Mouse (Mus musculus) MEL (cell line): Measurements from ENCODE around the gene Gm26938. TPM values are rescaled to one million over a fixed set of nuclear protein-coding genes. Genes with fewer than 3 reads are reported as not detected.
A peak's percentile ranks its signal among the peaks of the same experiment; 100 is the strongest.

ENCODE experiments used
- DNase-seq: peaks from one replicate; pipeline ENCODE4 v3.0.0; 2011; ENCODE audit warnings: low read depth, low spot score
- H3K27ac ChIP-seq: 2 replicates; pipeline ENCODE4 v1.5.1; 2012; ENCODE audit warnings: low read depth, mild to moderate bottlenecking, control low read depth, low read length, moderate library complexity; ENCODE audit not compliant: control insufficient read depth
- H3K27me3 ChIP-seq, 2 experiments: fragments of 150-350 bp in 1 of 2; sonication (generic) in 1 of 2; 2 replicates each; pipeline ENCODE4 v1.6.1; 2012; ENCODE audit warnings: low read length in 2 of 2, mild to moderate bottlenecking in 2 of 2, improper control_type of control experiment in 1 of 2, moderate library complexity in 1 of 2; ENCODE audit not compliant: insufficient read depth in 2 of 2, control insufficient read depth in 1 of 2
- H3K36me3 ChIP-seq, 2 experiments: 2 replicates each; pipeline ENCODE4 v1.6.1; 2012 to 2014; ENCODE audit warnings: low read length in 2 of 2, improper control_type of control experiment in 1 of 2, inconsistent platforms in 1 of 2, mild to moderate bottlenecking in 1 of 2; ENCODE audit not compliant: insufficient read depth in 2 of 2, control insufficient read depth in 1 of 2
- H3K4me1 ChIP-seq, 2 experiments: fragments of 150-350 bp in 1 of 2; sonication (generic) in 1 of 2; 2 replicates each; pipeline ENCODE4 v1.6.1; 2012; ENCODE audit warnings: low read length in 2 of 2, improper control_type of control experiment in 1 of 2, mild to moderate bottlenecking in 1 of 2; ENCODE audit not compliant: insufficient read depth in 2 of 2, control insufficient read depth in 1 of 2
- H3K4me3 ChIP-seq, 2 experiments: fragments of 150-350 bp in 1 of 2; sonication (generic) in 1 of 2; 2 replicates each; pipeline ENCODE4 v1.5.1; 2012; ENCODE audit warnings: low read depth in 2 of 2, low read length in 2 of 2, mild to moderate bottlenecking in 2 of 2, moderate library complexity in 2 of 2, control low read depth in 1 of 2, improper control_type of control experiment in 1 of 2; ENCODE audit not compliant: control insufficient read depth in 1 of 2, insufficient read depth in 1 of 2
- H3K79me2 ChIP-seq: 2 replicates; pipeline ENCODE4 v1.6.1; 2012; ENCODE audit warnings: mild to moderate bottlenecking, low read length, moderate library complexity; ENCODE audit not compliant: control insufficient read depth, poor library complexity, insufficient read depth
- H3K9ac ChIP-seq: 2 replicates; pipeline ENCODE4 v1.6.1; 2012; ENCODE audit warnings: low read depth, mild to moderate bottlenecking, control low read depth, low read length, moderate library complexity; ENCODE audit not compliant: control insufficient read depth, poor library complexity, severe bottlenecking
- H3K9me3 ChIP-seq: fragments of 150-350 bp; sonication (generic); replicated peaks from 2 replicates; pipeline ENCODE4 v1.6.1; 2012; ENCODE audit warnings: mild to moderate bottlenecking, low read length, improper control_type of control experiment, moderate library complexity; ENCODE audit not compliant: insufficient read depth
- BHLHE40 ChIP-seq: IDR thresholded peaks from 2 replicates; pipeline ENCODE4 v1.6.1; 2012; ENCODE audit warnings: low read depth, mild to moderate bottlenecking, inconsistent platforms, low read length, improper control_type of control experiment, borderline replicate concordance
- CHD2 ChIP-seq: IDR thresholded peaks from 2 replicates; pipeline ENCODE4 v1.6.1; 2011; ENCODE audit warnings: low read length, improper control_type of control experiment
- E2F4 ChIP-seq: IDR thresholded peaks from 2 replicates; pipeline ENCODE4 v1.6.1; 2011; ENCODE audit warnings: low read depth, low read length, improper control_type of control experiment, borderline replicate concordance
- ELF1 ChIP-seq: IDR thresholded peaks from 2 replicates; pipeline ENCODE4 v1.6.1; 2014; ENCODE audit warnings: low read depth, mild to moderate bottlenecking, inconsistent platforms, low read length, improper control_type of control experiment, moderate library complexity
- EP300 ChIP-seq, 2 experiments: IDR thresholded peaks; 2 replicates each; pipeline ENCODE4 v1.6.1; 2011; ENCODE audit warnings: improper control_type of control experiment in 2 of 2, low read length in 2 of 2, low read depth in 1 of 2, mild to moderate bottlenecking in 1 of 2
- ETS1 ChIP-seq: IDR thresholded peaks from 2 replicates; pipeline ENCODE4 v1.6.1; 2012; ENCODE audit warnings: low read depth, mild to moderate bottlenecking, inconsistent platforms, low read length, improper control_type of control experiment, moderate library complexity
- GABPA ChIP-seq: IDR thresholded peaks from 2 replicates; pipeline ENCODE4 v1.6.1; 2012; ENCODE audit warnings: low read depth, mild to moderate bottlenecking, inconsistent platforms, low read length, improper control_type of control experiment, moderate library complexity
- GATA1 ChIP-seq: IDR thresholded peaks from 2 replicates; pipeline ENCODE4 v1.6.1; 2011; ENCODE audit warnings: low read depth, low read length, improper control_type of control experiment
- HCFC1 ChIP-seq: IDR thresholded peaks from 2 replicates; pipeline ENCODE4 v1.6.1; 2012; ENCODE audit warnings: low read depth, mild to moderate bottlenecking, inconsistent platforms, low read length, improper control_type of control experiment, moderate library complexity
- JUND ChIP-seq: IDR thresholded peaks from 2 replicates; pipeline ENCODE4 v1.6.1; 2011; ENCODE audit warnings: low read depth, mild to moderate bottlenecking, improper control_type of control experiment, low read length
- KAT2A ChIP-seq: conservative IDR thresholded peaks from 2 replicates; pipeline ENCODE4 v1.6.1; 2012; ENCODE audit warnings: low read depth, low read length, improper control_type of control experiment, inconsistent platforms
- MAFK ChIP-seq: IDR thresholded peaks from 2 replicates; pipeline ENCODE4 v1.6.1; 2011; ENCODE audit warnings: low read depth, mild to moderate bottlenecking, low read length, improper control_type of control experiment, borderline replicate concordance
- MAX ChIP-seq: IDR thresholded peaks from 2 replicates; pipeline ENCODE4 v1.6.1; 2011; ENCODE audit warnings: low read length, improper control_type of control experiment
- MAZ ChIP-seq: IDR thresholded peaks from 2 replicates; pipeline ENCODE4 v1.6.1; 2012; ENCODE audit warnings: low read depth, mild to moderate bottlenecking, inconsistent platforms, low read length, improper control_type of control experiment
- MEF2A ChIP-seq: IDR thresholded peaks from 2 replicates; pipeline ENCODE4 v1.6.1; 2014; ENCODE audit warnings: low read depth, mild to moderate bottlenecking, inconsistent platforms, low read length, improper control_type of control experiment; ENCODE audit not compliant: poor library complexity, insufficient replicate concordance, severe bottlenecking; ENCODE audit errors: extremely low read depth
- MXI1 ChIP-seq: IDR thresholded peaks from 2 replicates; pipeline ENCODE4 v1.6.1; 2011; ENCODE audit warnings: mild to moderate bottlenecking, low read depth, low read length, improper control_type of control experiment
- MYC ChIP-seq: IDR thresholded peaks from 2 replicates; pipeline ENCODE4 v1.6.1; 2011; ENCODE audit warnings: low read depth, mild to moderate bottlenecking, low read length, improper control_type of control experiment, moderate library complexity
- NRF1 ChIP-seq: IDR thresholded peaks from 2 replicates; pipeline ENCODE4 v1.6.1; 2014; ENCODE audit warnings: low read depth, mild to moderate bottlenecking, inconsistent platforms, low read length, improper control_type of control experiment, moderate library complexity; ENCODE audit not compliant: poor library complexity, insufficient read depth, severe bottlenecking
- POLR2A ChIP-seq, 2 experiments: IDR thresholded peaks; 2 replicates each; pipeline ENCODE4 v1.6.1; 2011 to 2012; ENCODE audit warnings: low read length in 2 of 2, mild to moderate bottlenecking in 2 of 2, control low read depth in 1 of 2, improper control_type of control experiment in 1 of 2, low read depth in 1 of 2, moderate library complexity in 1 of 2; ENCODE audit not compliant: control insufficient read depth in 1 of 2, insufficient read depth in 1 of 2, poor library complexity in 1 of 2
- POLR2AphosphoS5 ChIP-seq: IDR thresholded peaks from 2 replicates; pipeline ENCODE4 v1.6.1; 2012; ENCODE audit warnings: low read depth, borderline replicate concordance, mild to moderate bottlenecking, inconsistent platforms, low read length, moderate library complexity, mixed read lengths
- RAD21 ChIP-seq: IDR thresholded peaks from 2 replicates; pipeline ENCODE4 v1.6.1; 2011; ENCODE audit warnings: mild to moderate bottlenecking, low read depth, low read length, improper control_type of control experiment
- RCOR1 ChIP-seq: IDR thresholded peaks from 2 replicates; pipeline ENCODE4 v1.6.1; 2012; ENCODE audit warnings: low read depth, mild to moderate bottlenecking, inconsistent platforms, low read length, improper control_type of control experiment
- SIN3A ChIP-seq: IDR thresholded peaks from 2 replicates; pipeline ENCODE4 v1.6.1; 2012; ENCODE audit warnings: low read length, improper control_type of control experiment, inconsistent platforms
- TAL1 ChIP-seq: IDR thresholded peaks from 2 replicates; pipeline ENCODE4 v1.6.1; 2012; ENCODE audit warnings: mild to moderate bottlenecking, inconsistent platforms, low read length, moderate library complexity, mixed read lengths
- TBP ChIP-seq: IDR thresholded peaks from 2 replicates; pipeline ENCODE4 v1.8.0; 2011; ENCODE audit warnings: low read depth, low read length, improper control_type of control experiment
- TCF12 ChIP-seq: IDR thresholded peaks from 2 replicates; pipeline ENCODE4 v1.6.1; 2014; ENCODE audit warnings: low read depth, mild to moderate bottlenecking, inconsistent platforms, low read length, improper control_type of control experiment, moderate library complexity
- USF1 ChIP-seq: IDR thresholded peaks from 2 replicates; pipeline ENCODE4 v1.6.1; 2014; ENCODE audit warnings: low read depth, mild to moderate bottlenecking, inconsistent platforms, low read length, improper control_type of control experiment, moderate library complexity
- ZMIZ1 ChIP-seq: IDR thresholded peaks from 2 replicates; pipeline ENCODE4 v1.6.1; 2012; ENCODE audit warnings: low read depth, mild to moderate bottlenecking, inconsistent platforms, low read length, improper control_type of control experiment, moderate library complexity
- ZNF384 ChIP-seq: IDR thresholded peaks from 2 replicates; pipeline ENCODE4 v1.6.1; 2012; ENCODE audit warnings: low read depth, mild to moderate bottlenecking, inconsistent platforms, low read length, improper control_type of control experiment
- polyA plus RNA-seq, 2 experiments: library from polyadenylated mRNA; stranded (reverse) in 1 of 2; unstranded in 1 of 2; fragments of >175 nt in 1 of 2; fragments of >200 nt in 1 of 2; gene quantifications; 2 replicates each; pipeline versions ENCODE4 v1.2.1 to v1.2.4; 2012; ENCODE audit warnings: low replicate concordance in 2 of 2, low read depth in 1 of 2; ENCODE audit not compliant: insufficient read length in 2 of 2, insufficient read depth in 1 of 2, missing spikeins in 1 of 2
- total RNA-seq: library from RNA; depleted of rRNA; stranded (reverse); fragments of 300-350 nt; gene quantifications from 2 replicates; pipeline ENCODE4 v1.2.3, GENCODE M21; 2012

Gene Gm26938
- total and polyA plus RNA-seq, 3 experiments: 0.11 TPM; not detected in 2

GRCm38 (mm10) chr5:139830734-139831133 is 4.5 kb upstream of the Gm26938 start (continued):
- TF ChIP-seq ZNF384 (no peak), KAT2A (peak; percentile 51), TBP (peak; percentile 99), MXI1 (peak; percentile 81), ELF1 (peak; percentile 58), SIN3A (peak; percentile 91), TCF12 (peak; percentile 81), CHD2 (no peak)

- Histone ChIP-seq H3K27ac (peak overlapping the region; percentile 81), H3K27me3 (no peaks in the 10 kb centered on the region), H3K4me3 (peak overlapping the region; percentile 31 to 46), H3K9ac (peak overlapping the region; percentile 71), H3K9me3 (no peaks in the 10 kb centered on the region), H3K36me3 (peaks cover 0 to 30% of the 10 kb centered on the region in 2 experiments; a peak in 2 of 4 replicates), H3K4me1 (peaks cover 3 to 41% of the 10 kb centered on the region in 2 experiments; a peak in 3 of 4 replicates), H3K79me2 (peaks cover 18% of the 10 kb centered on the region)
- TF ChIP-seq ELF1 (peak; percentile 24; the same call in 1 of the 2 replicates), MYC (peak; percentile 77), MEF2A (peak; percentile 94; the same call in 1 of the 2 replicates), EP300 (IDR thresholded peaks at IDR 0.05; ENCODE audit: low read depth in 1 of 2, low read length in 2 of 2) (peak; percentile 51 to 70; a peak in 3 of 4 replicates), RCOR1 (peak; percentile 57; the same call in 1 of the 2 replicates), GABPA (no peak), TCF12 (peak; percentile 54), MAX (peak; percentile 90), TAL1 (0 out of 2 replicates have a peak, but pooled peaks have one; percentile 24), HCFC1 (peak; percentile 57), ZMIZ1 (peak; percentile 22; the same call in 1 of the 2 replicates), TBP (peak; percentile 71), GATA1 (peak; percentile 41; the same call in 1 of the 2 replicates), JUND (no peak), USF1 (peak; percentile 58; the same call in 1 of the 2 replicates), ETS1 (peak; percentile 74), RAD21 (no peak), BHLHE40 (peak; percentile 99), NRF1 (no peak), MAZ (no peak), MAFK (no peak; the same call in 1 of the 2 replicates), E2F4 (no peak), POLR2AphosphoS5 (no peak), KAT2A (no peak), MXI1 (peak; percentile 91), SIN3A (peak; percentile 74), POLR2A (IDR thresholded peaks at IDR 0.05; ENCODE audit: control insufficient read depth in 1 of 2, insufficient read depth in 1 of 2, low read depth in 1 of 2, low read length in 2 of 2, poor library complexity in 1 of 2) (peak in 1 of 2 experiments; percentile 63; a peak in 2 of 4 replicates)
- peak; percentile 86 for DNase-seq
Observed at GRCm38 (mm10) chr5:139829384-139829783, 3.2 kb upstream of the Gm26938 start.
